Mouse (Mus musculus) liver, embryonic 14.5 days (tissue): ENCODE data around the gene Add3.

Experiments used
- CTCF ChIP-seq: IDR thresholded peaks from 2 replicates; pipeline ENCODE4 v1.5.1; 2016; ENCODE audit warnings: antibody characterized with exemption, low read depth, control low read depth
- EP300 ChIP-seq: IDR thresholded peaks from 2 replicates; pipeline ENCODE4 v1.6.1; 2016; ENCODE audit warnings: antibody characterized with exemption, low read depth

- TF ChIP-seq CTCF (no peak), EP300 (peak; percentile 43; the same call in 1 of the 2 replicates)
Measured at GRCm38 (mm10) chr19:53193964-53194582, 53.8 kb downstream of the Add3 start.
